Mouse (Mus musculus) hindbrain, postnatal 0 days (tissue): ENCODE data around the gene Pik3ip1. TPM values are rescaled to one million over a fixed set of nuclear protein-coding genes. Genes with fewer than 3 reads are reported as not detected.

Experiments used
- ATAC-seq: fragments of 200-750 bp; cut with Nextera tagmentation; 2 replicates; pipeline ENCODE4 v1.8.0; 2017; ENCODE audit warnings: mild to moderate bottlenecking, moderate TSS enrichment, moderate library complexity
- DNase-seq: peaks from one replicate; pipeline ENCODE4 v3.0.0-alpha.2; 2015; ENCODE audit warnings: low spot score
- H3K27ac ChIP-seq: fragments of 300-500 bp; sonication (generic); 2 replicates; pipeline ENCODE4 v1.5.1; 2014; ENCODE audit warnings: mild to moderate bottlenecking
- H3K27me3 ChIP-seq: fragments of 300-500 bp; sonication (generic); 2 replicates; pipeline ENCODE4 v1.6.1; 2014; ENCODE audit warnings: low read length, mixed read lengths; ENCODE audit not compliant: insufficient read depth
- H3K36me3 ChIP-seq: fragments of 300-500 bp; sonication (generic); 2 replicates; pipeline ENCODE4 v1.6.1; 2014; ENCODE audit warnings: low read length, mixed read lengths; ENCODE audit not compliant: insufficient read depth
- H3K4me1 ChIP-seq: fragments of 300-500 bp; sonication (generic); 2 replicates; pipeline ENCODE4 v1.6.1; 2014; ENCODE audit warnings: antibody characterized with exemption, low read length, mixed read lengths; ENCODE audit not compliant: insufficient read depth
- H3K4me2 ChIP-seq: fragments of 300-500 bp; sonication (generic); 2 replicates; pipeline ENCODE4 v1.6.1; 2014; ENCODE audit warnings: low read depth, mild to moderate bottlenecking, low read length, moderate library complexity, mixed read lengths
- H3K4me3 ChIP-seq: fragments of 300-500 bp; sonication (generic); 2 replicates; pipeline ENCODE4 v1.5.1; 2014; ENCODE audit warnings: low read length
- H3K9ac ChIP-seq: fragments of 300-500 bp; sonication (generic); replicated peaks from 2 replicates; pipeline ENCODE4 v1.6.1; 2014; ENCODE audit warnings: mild to moderate bottlenecking, low read length, moderate library complexity, mixed read lengths
- H3K9me3 ChIP-seq: fragments of 300-500 bp; sonication (generic); 2 replicates; pipeline ENCODE4 v1.6.1; 2016; ENCODE audit warnings: low read length, mixed read lengths
- CTCF ChIP-seq: IDR thresholded peaks from 2 replicates; pipeline ENCODE4 v1.5.1; 2016; ENCODE audit warnings: antibody characterized with exemption, control low read depth, low read depth
- WGBS: fragments of 180-500 bp; shearing (Covaris S2); extraction: QIAGEN DNeasy Blood & Tissue Kit; methylation state at CpG from one replicate; pipeline ENCODE4 v1.1.7; 2014; 5-methylcytosine and 5-hydroxymethylcytosine counted together
- polyA plus RNA-seq: library from polyadenylated mRNA; unstranded; fragments of >200 nt; fragmentation: Nextera tagmentation; extraction: Ambion mirVana; gene quantifications from 2 replicates; pipeline ENCODE4 v1.2.1, GENCODE M21; 2015
- total RNA-seq: library from RNA; depleted of rRNA; stranded (reverse); fragments of >200 nt; gene quantifications from 2 replicates; pipeline ENCODE4 v1.2.3, GENCODE M21; 2014

The Pik3ip1 gene
- total and polyA plus RNA-seq, 2 experiments from 2014 or later = 40.9 to 45.4 TPM

GRCm38 (mm10) chr11:3335651-3336216 is 5.5 kb downstream of the Pik3ip1 start:
- no peaks in the 10 kb centered on the region for H3K9me3 ChIP-seq
- H3K36me3 ChIP-seq = peaks cover 12% of the 10 kb centered on the region
- DNase-seq (peak; percentile 28), ATAC-seq (no peak)
- no peak overlapping the region for H3K9ac ChIP-seq
- WGBS = 42% methylated on average over 11 of the region's 11 CpGs
- H3K27ac ChIP-seq = no peak overlapping the region
- no peak overlapping the region for H3K4me3 ChIP-seq
- no peaks in the 10 kb centered on the region for H3K27me3 ChIP-seq
- H3K4me1 ChIP-seq = peaks cover 22% of the 10 kb centered on the region
- no peak overlapping the region for H3K4me2 ChIP-seq
- no peak for TF ChIP-seq CTCF

DNA sequence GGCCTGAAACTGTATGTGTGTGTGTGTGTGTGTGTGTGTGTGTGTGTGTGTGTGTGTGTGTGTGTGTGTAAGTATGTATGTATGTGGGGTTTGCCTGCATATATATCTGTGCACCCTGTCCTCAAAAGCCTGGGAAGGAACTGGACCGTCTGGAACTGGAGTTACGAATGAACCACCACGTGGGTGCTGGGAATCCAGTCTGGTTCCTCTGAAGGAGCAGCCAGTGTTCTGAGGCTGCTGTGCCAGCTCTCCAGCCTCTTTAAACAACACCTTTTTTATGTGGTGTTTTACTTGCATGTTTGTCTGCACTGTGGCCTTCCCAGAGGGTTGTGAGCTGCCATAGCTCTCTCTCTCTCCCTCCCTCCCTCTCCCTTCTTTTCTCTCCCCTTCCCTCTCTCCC is 6.4 kb downstream of the Pik3ip1 start:
- H3K4me1 ChIP-seq = peaks cover 22% of the 10 kb centered on the region
- WGBS = 58% methylated on average over 3 of the region's 3 CpGs
- ATAC-seq = no peak
- no peak overlapping the region for H3K4me3 ChIP-seq
- no peak overlapping the region for H3K4me2 ChIP-seq
- H3K27ac ChIP-seq = peak overlapping the region; percentile 82; the same call in 1 of the 2 replicates
- H3K27me3 ChIP-seq = no peaks in the 10 kb centered on the region
- no peaks in the 10 kb centered on the region for H3K9me3 ChIP-seq
- H3K9ac ChIP-seq = no peak overlapping the region
- no peak for TF ChIP-seq CTCF
- H3K36me3 ChIP-seq = peaks cover 16% of the 10 kb centered on the region
- no peak for DNase-seq

DNA sequence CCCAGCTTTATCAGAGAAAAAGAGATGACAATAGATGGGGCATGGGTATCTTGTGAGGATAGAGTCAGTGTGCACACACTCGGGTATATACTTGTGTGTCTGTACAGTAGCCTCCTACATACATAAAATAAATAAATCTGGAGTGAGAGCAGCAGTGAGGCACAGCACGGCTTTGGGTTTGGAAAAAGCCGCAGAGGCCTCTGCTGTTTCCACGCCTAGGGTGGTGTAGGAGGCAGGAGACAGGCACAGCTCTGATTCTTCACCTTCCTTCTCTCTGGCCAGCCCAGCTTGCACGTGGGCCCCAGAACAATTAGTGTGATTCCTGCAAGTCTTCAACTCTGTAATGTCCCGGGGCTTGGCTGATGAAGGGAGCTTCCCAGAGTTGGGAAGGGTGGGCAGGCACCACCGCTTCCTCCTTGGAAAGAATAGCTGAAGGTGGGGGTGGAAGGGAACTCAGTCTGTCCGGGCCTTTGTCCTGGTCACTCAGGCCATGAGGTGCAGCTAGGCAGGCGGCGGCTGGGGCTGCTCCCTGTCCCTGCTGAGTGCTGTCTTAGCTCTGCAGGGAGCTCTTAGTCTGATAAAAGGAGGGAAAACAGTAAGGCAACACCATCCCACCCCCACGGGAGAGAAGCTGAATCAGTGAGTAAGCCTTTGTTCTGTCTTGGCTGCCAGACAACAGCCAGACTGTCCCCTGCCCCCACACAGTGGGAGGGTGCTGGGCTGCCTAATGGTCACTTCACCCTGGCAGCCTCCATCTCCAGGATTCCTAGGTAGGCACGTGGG is 7.2 kb downstream of the Pik3ip1 start:
- TF ChIP-seq CTCF = no peak
- WGBS = 6% methylated on average over 12 of the region's 12 CpGs
- Histone ChIP-seq H3K9ac (no peak overlapping the region), H3K36me3 (peaks cover 22% of the 10 kb centered on the region), H3K9me3 (no peaks in the 10 kb centered on the region), H3K4me2 (no peak overlapping the region), H3K27me3 (no peaks in the 10 kb centered on the region), H3K4me1 (peaks cover 22% of the 10 kb centered on the region), H3K4me3 (no peak overlapping the region), H3K27ac (peak overlapping the region; percentile 82)
- peak; percentile 82 for ATAC-seq
- peak; percentile 78 for DNase-seq

GRCm38 (mm10) chr11:3337961-3338360 is 7.8 kb downstream of the Pik3ip1 start:
- Histone ChIP-seq H3K27me3 (no peaks in the 10 kb centered on the region), H3K9ac (no peak overlapping the region), H3K4me1 (peaks cover 18% of the 10 kb centered on the region), H3K27ac (peak overlapping the region; percentile 82), H3K4me3 (no peak overlapping the region), H3K9me3 (no peaks in the 10 kb centered on the region), H3K36me3 (peaks cover 28% of the 10 kb centered on the region), H3K4me2 (no peak overlapping the region)
- ATAC-seq = no peak
- no peak for DNase-seq
- no peak for TF ChIP-seq CTCF
- 40% methylated on average over 5 of the region's 5 CpGs for WGBS

DNA sequence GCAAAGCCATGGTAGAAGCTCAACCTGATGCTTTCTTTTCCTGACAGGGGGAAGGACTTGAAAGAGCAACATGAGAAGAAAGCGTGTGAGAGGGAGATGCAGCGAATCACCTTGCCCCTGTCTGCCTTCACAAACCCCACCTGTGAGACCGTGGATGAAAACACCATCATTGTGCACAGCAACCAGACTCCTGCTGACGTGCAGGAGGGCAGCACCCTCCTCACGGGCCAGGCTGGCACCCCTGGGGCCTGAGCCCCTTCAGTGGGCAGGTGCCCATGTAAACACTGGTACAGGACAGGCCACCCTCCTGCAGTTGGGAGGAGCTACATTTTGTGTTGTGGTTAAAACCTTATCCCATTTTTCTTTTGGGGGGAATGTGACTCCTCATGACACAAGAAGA is 11.3 kb downstream of the Pik3ip1 start:
- 84% methylated on average over 5 of the region's 5 CpGs for WGBS
- Histone ChIP-seq H3K4me2 (no peak overlapping the region), H3K9ac (no peak overlapping the region), H3K36me3 (peaks cover 43% of the 10 kb centered on the region), H3K4me1 (peaks cover 14% of the 10 kb centered on the region), H3K27ac (no peak overlapping the region), H3K27me3 (no peaks in the 10 kb centered on the region), H3K9me3 (no peaks in the 10 kb centered on the region), H3K4me3 (no peak overlapping the region)
- ATAC-seq = no peak
- DNase-seq = no peak
- TF ChIP-seq CTCF = no peak

- Histone ChIP-seq H3K4me2 (no peak overlapping the region), H3K9me3 (no peaks in the 10 kb centered on the region), H3K27ac (no peak overlapping the region), H3K36me3 (peaks cover 50% of the 10 kb centered on the region), H3K27me3 (no peaks in the 10 kb centered on the region), H3K4me3 (no peak overlapping the region), H3K4me1 (no peaks in the 10 kb centered on the region), H3K9ac (no peak overlapping the region)
- TF ChIP-seq CTCF = no peak
- ATAC-seq = no peak
- no peak for DNase-seq
- WGBS = 85% methylated on average over 3 of the region's 3 CpGs
These were observed 14.7 kb downstream of the Pik3ip1 start for GRCm38 (mm10) chr11:3344916-3345315.

- Histone ChIP-seq H3K36me3 (peaks cover 63% of the 10 kb centered on the region), H3K9me3 (no peaks in the 10 kb centered on the region), H3K9ac (no peak overlapping the region), H3K27ac (no peak overlapping the region), H3K4me1 (no peaks in the 10 kb centered on the region), H3K27me3 (no peaks in the 10 kb centered on the region), H3K4me2 (no peak overlapping the region), H3K4me3 (no peak overlapping the region)
- no peak for TF ChIP-seq CTCF
- ATAC-seq = no peak
- WGBS = 90% methylated on average over 7 of the region's 7 CpGs
- no peak for DNase-seq
These were observed 16.1 kb downstream of the Pik3ip1 start for GRCm38 (mm10) chr11:3346351-3346750.
